Mouse (Mus musculus): ENCODE results near the gene Asic2. TPM values are rescaled to one million over a fixed set of nuclear protein-coding genes. Genes with fewer than 3 reads are reported as not detected.
A peak's percentile ranks its signal among the peaks of the same experiment; 100 is the strongest.

The Asic2 gene
- polyA plus RNA-seq, 1 experiment from 2014 or later, result 2.8 TPM

GRCm38 (mm10) chr11:81634360-81635350 is 333.6 kb downstream of the Asic2 start:
- Histone ChIP-seq H3K4me2 (replicated peaks; ENCODE audit: low read depth, low read length) (no peak overlapping the region), H3K9me3 (ENCODE audit: low read length) (no peaks in the 10 kb centered on the region), H3K36me3 (ENCODE audit: insufficient read depth, low read length) (no peaks in the 10 kb centered on the region), H3K4me1 (ENCODE audit: insufficient read depth, low read length) (no peaks in the 10 kb centered on the region), H3K9ac (replicated peaks; ENCODE audit: low read length) (no peak overlapping the region), H3K4me3 (ENCODE audit: low read length) (no peak overlapping the region), H3K27ac (ENCODE audit: low read length) (no peak overlapping the region), H3K27me3 (ENCODE audit: insufficient read depth, low read length) (no peaks in the 10 kb centered on the region)
- no peak for ATAC-seq (ENCODE audit: low FRiP score, low TSS enrichment)
- WGBS, result 59% methylated on average over 25 of the region's 25 CpGs

DNA sequence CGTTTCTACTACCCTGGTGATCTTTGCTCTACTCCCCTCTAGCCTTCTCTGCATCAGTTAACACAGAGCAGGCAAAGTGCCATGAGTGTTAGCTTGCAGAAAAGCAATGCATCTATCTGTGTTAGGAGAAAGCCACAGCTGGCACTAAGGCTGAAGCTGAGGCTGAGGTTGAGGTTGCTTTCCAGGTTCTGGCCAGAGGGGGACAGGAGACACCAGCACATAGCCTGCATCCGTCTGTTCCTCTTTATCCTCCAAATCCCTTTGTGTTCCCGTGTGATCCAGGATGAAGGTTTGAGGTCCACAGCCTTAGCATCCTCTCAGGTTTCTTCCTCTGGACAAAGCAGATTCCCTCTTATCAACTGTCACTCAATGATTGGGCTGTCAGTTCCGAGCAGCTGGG is 343.1 kb downstream of the Asic2 start:
- H3K4me3 ChIP-seq (ENCODE audit: low read length), result no peak overlapping the region
- no peaks in the 10 kb centered on the region for H3K4me1 ChIP-seq (ENCODE audit: insufficient read depth, low read length)
- no peak overlapping the region for H3K9ac ChIP-seq (replicated peaks; ENCODE audit: low read length)
- no peaks in the 10 kb centered on the region for H3K9me3 ChIP-seq (ENCODE audit: low read length)
- 64% methylated on average over 4 of the region's 4 CpGs for WGBS
- no peaks in the 10 kb centered on the region for H3K27me3 ChIP-seq (ENCODE audit: insufficient read depth, low read length)
- no peak for ATAC-seq (ENCODE audit: low FRiP score, low TSS enrichment)
- H3K4me2 ChIP-seq (replicated peaks; ENCODE audit: low read depth, low read length), result no peak overlapping the region
- H3K27ac ChIP-seq (ENCODE audit: low read length), result no peak overlapping the region
- no peaks in the 10 kb centered on the region for H3K36me3 ChIP-seq (ENCODE audit: insufficient read depth, low read length)

GRCm38 (mm10) chr11:81620516-81620915 is 347.7 kb downstream of the Asic2 start:
- Histone ChIP-seq H3K36me3 (ENCODE audit: insufficient read depth, low read length) (no peaks in the 10 kb centered on the region), H3K27me3 (ENCODE audit: insufficient read depth, low read length) (no peaks in the 10 kb centered on the region), H3K4me3 (ENCODE audit: low read length) (no peak overlapping the region), H3K9me3 (ENCODE audit: low read length) (no peaks in the 10 kb centered on the region), H3K9ac (replicated peaks; ENCODE audit: low read length) (no peak overlapping the region), H3K4me2 (replicated peaks; ENCODE audit: low read depth, low read length) (no peak overlapping the region), H3K27ac (ENCODE audit: low read length) (no peak overlapping the region), H3K4me1 (ENCODE audit: insufficient read depth, low read length) (no peaks in the 10 kb centered on the region)
- no peak for ATAC-seq (ENCODE audit: low FRiP score, low TSS enrichment)
- 73% methylated on average over 6 of the region's 6 CpGs for WGBS

DNA sequence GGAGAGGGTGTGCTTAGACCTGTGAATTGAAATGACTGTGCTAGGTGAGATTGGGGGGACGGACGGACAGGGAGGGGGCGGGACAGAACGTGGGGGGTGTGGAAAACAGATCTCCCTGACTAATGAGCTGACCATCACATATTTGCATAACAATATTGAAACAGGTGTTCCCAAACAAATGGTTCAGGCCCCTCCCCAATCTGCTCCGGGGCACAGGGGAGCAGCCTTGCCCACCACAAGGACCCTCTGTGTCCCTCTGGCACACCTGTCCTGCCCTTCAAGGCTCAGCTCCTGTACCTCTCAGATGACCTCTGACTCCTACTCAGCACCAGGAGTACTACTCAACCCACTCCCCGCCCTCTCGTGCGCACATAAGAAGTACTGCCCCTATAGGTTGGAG is 351.8 kb downstream of the Asic2 start:
- no peak overlapping the region for H3K9ac ChIP-seq (replicated peaks; ENCODE audit: low read length)
- no peak overlapping the region for H3K27ac ChIP-seq (ENCODE audit: low read length)
- no peak overlapping the region for H3K4me3 ChIP-seq (ENCODE audit: low read length)
- peaks cover 15% of the 10 kb centered on the region; the same call in 1 of the 2 replicates for H3K4me1 ChIP-seq (ENCODE audit: insufficient read depth, low read length)
- H3K36me3 ChIP-seq (ENCODE audit: insufficient read depth, low read length), result no peaks in the 10 kb centered on the region
- no peaks in the 10 kb centered on the region; the same call in 1 of the 2 replicates for H3K27me3 ChIP-seq (ENCODE audit: insufficient read depth, low read length)
- H3K4me2 ChIP-seq (replicated peaks; ENCODE audit: low read depth, low read length), result no peak overlapping the region
- no peak for ATAC-seq (ENCODE audit: low FRiP score, low TSS enrichment)
- no peaks in the 10 kb centered on the region for H3K9me3 ChIP-seq (ENCODE audit: low read length)
- WGBS, result 84% methylated on average over 8 of the region's 8 CpGs

DNA sequence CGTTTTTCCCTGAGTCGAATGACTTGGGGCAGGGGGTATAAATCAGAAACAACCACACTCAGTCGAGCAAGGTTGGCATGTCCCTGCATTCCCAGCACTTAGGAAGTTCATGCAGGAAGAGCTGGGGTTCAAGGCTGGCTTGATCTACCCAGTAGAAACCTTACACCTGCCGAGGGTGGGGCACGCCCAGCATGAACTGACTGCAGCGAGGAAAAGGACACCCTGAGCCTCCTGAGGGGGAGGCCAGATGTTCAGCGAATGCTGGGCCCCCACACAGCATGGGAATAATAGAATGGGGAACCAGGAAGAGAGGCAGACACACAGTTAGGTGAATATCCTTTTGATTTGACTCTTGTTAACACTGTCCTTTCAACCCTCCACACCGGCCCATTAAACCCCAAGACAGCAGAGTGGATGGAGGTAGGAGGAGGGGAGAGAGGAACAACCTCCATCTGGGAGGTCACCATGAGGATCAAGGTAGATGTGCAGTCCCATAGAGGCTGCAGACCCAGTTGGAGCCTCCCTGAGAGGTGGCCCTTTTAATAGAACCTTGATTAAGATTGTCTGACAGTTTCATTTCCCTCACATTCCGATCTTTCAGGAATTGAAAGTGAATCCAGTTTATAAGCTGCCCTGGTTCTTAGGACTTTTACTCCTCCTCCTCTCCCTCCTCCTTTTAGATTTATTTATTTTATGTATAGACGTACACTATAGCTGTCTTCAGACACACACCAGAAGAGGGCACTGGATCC is 354.2 kb downstream of the Asic2 start:
- peak overlapping the region; percentile 28 for H3K4me3 ChIP-seq (ENCODE audit: low read length)
- peaks cover 15% of the 10 kb centered on the region; the same call in 1 of the 2 replicates for H3K4me1 ChIP-seq (ENCODE audit: insufficient read depth, low read length)
- peak overlapping the region; percentile 44 for H3K4me2 ChIP-seq (replicated peaks; ENCODE audit: low read depth, low read length)
- H3K27ac ChIP-seq (ENCODE audit: low read length), result no peak overlapping the region
- no peaks in the 10 kb centered on the region for H3K9me3 ChIP-seq (ENCODE audit: low read length)
- ATAC-seq (ENCODE audit: low FRiP score, low TSS enrichment), result no peak
- no peaks in the 10 kb centered on the region for H3K36me3 ChIP-seq (ENCODE audit: insufficient read depth, low read length)
- 21% methylated on average over 10 of the region's 10 CpGs for WGBS
- no peak overlapping the region; the same call in 1 of the 2 replicates for H3K9ac ChIP-seq (replicated peaks; ENCODE audit: low read length)
- H3K27me3 ChIP-seq (ENCODE audit: insufficient read depth, low read length), result no peaks in the 10 kb centered on the region; the same call in 1 of the 2 replicates

DNA sequence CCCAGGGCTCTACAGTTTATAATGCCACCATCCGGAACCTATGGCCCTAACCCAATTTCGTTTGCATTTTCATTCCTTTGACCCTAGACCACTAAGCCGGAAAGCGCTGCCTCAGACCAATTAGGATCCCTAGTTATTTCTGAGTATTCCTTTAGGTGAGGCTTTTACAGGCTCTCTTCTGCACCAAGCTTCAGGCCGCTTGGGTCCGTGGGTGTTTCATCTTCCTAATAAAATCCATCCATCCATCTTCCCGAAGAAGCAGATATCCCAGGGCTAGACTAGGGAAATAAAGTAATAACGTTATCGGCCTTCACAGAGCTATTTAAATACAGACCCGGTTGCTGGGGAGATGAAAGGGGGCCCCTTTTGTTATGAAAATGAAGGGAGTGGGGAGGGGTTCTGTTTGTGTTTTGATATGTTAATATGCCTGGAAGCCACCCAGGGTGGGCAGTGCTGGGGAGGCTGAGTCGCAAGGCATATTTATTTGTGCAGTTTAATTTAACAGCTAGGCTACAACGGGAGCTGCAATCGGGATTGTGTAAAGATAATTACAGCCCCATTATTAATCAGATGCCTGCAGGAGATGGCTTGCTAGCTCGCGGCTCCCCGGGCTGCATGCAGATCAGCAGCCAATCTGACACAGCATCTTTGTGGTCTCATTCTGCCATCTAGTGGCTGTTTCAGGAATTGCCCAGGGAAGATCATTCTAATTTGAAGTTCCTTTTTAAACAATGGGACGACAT is 355.3 kb downstream of the Asic2 start:
- Histone ChIP-seq H3K9me3 (ENCODE audit: low read length) (no peaks in the 10 kb centered on the region), H3K27ac (ENCODE audit: low read length) (no peak overlapping the region), H3K9ac (replicated peaks; ENCODE audit: low read length) (no peak overlapping the region), H3K4me2 (replicated peaks; ENCODE audit: low read depth, low read length) (peak overlapping the region; percentile 44), H3K4me1 (ENCODE audit: insufficient read depth, low read length) (peaks cover 15% of the 10 kb centered on the region; the same call in 1 of the 2 replicates), H3K27me3 (ENCODE audit: insufficient read depth, low read length) (no peaks in the 10 kb centered on the region; the same call in 1 of the 2 replicates), H3K36me3 (ENCODE audit: insufficient read depth, low read length) (no peaks in the 10 kb centered on the region), H3K4me3 (ENCODE audit: low read length) (peak overlapping the region; percentile 28)
- ATAC-seq (ENCODE audit: low FRiP score, low TSS enrichment), result 0 out of 2 replicates have a peak, but pooled peaks have one; percentile 51
- WGBS, result 2% methylated on average over 17 of the region's 17 CpGs

- WGBS, result 12% methylated on average over 20 of the region's 20 CpGs
- ATAC-seq (ENCODE audit: low FRiP score, low TSS enrichment), result peak; percentile 70; the same call in 1 of the 2 replicates
- Histone ChIP-seq H3K4me3 (ENCODE audit: low read length) (peak overlapping the region; percentile 33), H3K9me3 (ENCODE audit: low read length) (no peaks in the 10 kb centered on the region), H3K36me3 (ENCODE audit: insufficient read depth, low read length) (no peaks in the 10 kb centered on the region), H3K27ac (ENCODE audit: low read length) (no peak overlapping the region), H3K4me1 (ENCODE audit: insufficient read depth, low read length) (peaks cover 15% of the 10 kb centered on the region; the same call in 1 of the 2 replicates), H3K9ac (replicated peaks; ENCODE audit: low read length) (0 out of 2 replicates have a peak overlapping the region, but pooled peaks have one; percentile 4), H3K4me2 (replicated peaks; ENCODE audit: low read depth, low read length) (peak overlapping the region; percentile 44), H3K27me3 (ENCODE audit: insufficient read depth, low read length) (no peaks in the 10 kb centered on the region; the same call in 1 of the 2 replicates)
Observed at GRCm38 (mm10) chr11:81611948-81612797, 356.1 kb downstream of the Asic2 start.

DNA sequence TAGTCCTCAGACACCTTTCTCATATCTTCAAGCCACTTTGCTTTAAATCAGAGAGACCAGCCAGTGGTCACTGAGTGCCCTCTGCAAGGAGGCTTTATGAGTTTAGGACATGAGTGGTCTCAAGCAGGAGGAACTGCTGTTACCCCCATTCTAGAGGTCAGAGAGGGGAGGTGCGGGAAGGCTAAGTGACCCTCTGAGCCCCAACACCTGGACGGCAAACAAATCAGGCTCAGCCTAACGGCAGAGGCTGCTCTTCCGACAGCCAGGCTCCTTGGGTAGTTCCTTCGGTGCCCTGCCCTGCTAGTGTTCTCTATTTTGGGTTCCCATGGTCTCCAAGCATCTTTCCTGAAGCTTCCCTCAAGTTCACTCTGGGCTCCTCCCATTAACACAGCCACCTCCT is 357.8 kb downstream of the Asic2 start:
- H3K27ac ChIP-seq (ENCODE audit: low read length), result no peak overlapping the region
- H3K9ac ChIP-seq (replicated peaks; ENCODE audit: low read length), result no peak overlapping the region
- peaks cover 15% of the 10 kb centered on the region; the same call in 1 of the 2 replicates for H3K4me1 ChIP-seq (ENCODE audit: insufficient read depth, low read length)
- ATAC-seq (ENCODE audit: low FRiP score, low TSS enrichment), result no peak
- H3K4me3 ChIP-seq (ENCODE audit: low read length), result no peak overlapping the region
- 69% methylated on average over 5 of the region's 5 CpGs for WGBS
- no peaks in the 10 kb centered on the region; the same call in 1 of the 2 replicates for H3K27me3 ChIP-seq (ENCODE audit: insufficient read depth, low read length)
- H3K4me2 ChIP-seq (replicated peaks; ENCODE audit: low read depth, low read length), result no peak overlapping the region
- no peaks in the 10 kb centered on the region for H3K36me3 ChIP-seq (ENCODE audit: insufficient read depth, low read length)
- no peaks in the 10 kb centered on the region for H3K9me3 ChIP-seq (ENCODE audit: low read length)

Measured in kidney, embryonic 16.5 days (tissue).